ENCODE assay signal across 13 mouse cellular contexts in the genomic region with DNA sequence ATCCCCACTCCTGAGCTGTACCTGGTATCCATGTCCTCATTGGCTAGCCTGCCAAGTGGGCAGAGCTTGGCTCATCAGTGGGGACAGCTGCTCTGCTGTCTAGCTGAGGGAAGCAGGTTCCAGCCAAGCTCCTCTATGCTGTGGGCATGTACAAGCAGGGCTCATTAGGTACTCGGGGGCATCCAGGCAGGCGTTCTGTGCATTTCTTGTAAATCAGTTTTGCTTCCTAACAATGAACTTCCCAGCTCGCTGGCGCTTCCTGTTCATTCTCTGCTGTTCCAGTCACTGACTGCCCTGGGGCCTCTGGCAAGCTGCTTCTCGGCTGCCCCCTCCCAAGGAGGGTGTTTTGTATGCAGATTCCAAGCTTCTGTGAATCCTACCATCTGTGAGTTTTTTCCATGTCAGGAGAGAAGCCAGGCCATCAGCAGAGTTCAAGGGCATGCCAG.
A peak's percentile ranks its signal among the peaks of the same experiment; 100 is the strongest.
DNase-seq lines count a peak whose midpoint lies in the region; ATAC-seq and TF ChIP-seq lines count a peak whose summit lies in the region.
"Had no signal": no experiment of that assay in that cellular context is flagged by ENCODE, and none has a peak within 500 bp of the region (broad histone marks: within the 10 kb centered on the region; RNA-seq: fewer than 3 reads in every experiment).

No protein-coding gene starts in this region.

- no peak overlapping the region for H3K4me2 ChIP-seq in hindbrain, embryonic 13.5 days
- no peak overlapping the region for H3K4me2 ChIP-seq in midbrain, postnatal 0 days (ENCODE audit: low read depth, low read length, poor library complexity, severe bottlenecking)
- no peak overlapping the region for H3K4me2 ChIP-seq in midbrain, embryonic 11.5 days
- no peak overlapping the region for H3K4me2 ChIP-seq in hindbrain, postnatal 0 days (ENCODE audit: low read depth, low read length)
- H3K4me2 ChIP-seq: heart, embryonic 11.5 days had no signal

- no peak overlapping the region for H3K4me3 ChIP-seq in hindbrain, embryonic 13.5 days
- no peak overlapping the region for H3K4me3 ChIP-seq in hindbrain, embryonic 10.5 days
- H3K4me3 ChIP-seq in midbrain, postnatal 0 days (ENCODE audit: low read depth, low read length) = no peak overlapping the region
- H3K4me3 ChIP-seq in midbrain, embryonic 11.5 days (ENCODE audit: low read depth, low read length) = no peak overlapping the region
- no peak overlapping the region for H3K4me3 ChIP-seq in hindbrain, postnatal 0 days (ENCODE audit: low read length)
- H3K4me3 ChIP-seq: gastrocnemius, adult 2 months had no signal

- H3K27ac ChIP-seq in hindbrain, embryonic 13.5 days = peak overlapping the region; percentile 55; the same call in 1 of the 2 replicates
- no peak overlapping the region for H3K27ac ChIP-seq in hindbrain, embryonic 10.5 days
- H3K27ac ChIP-seq in midbrain, postnatal 0 days (ENCODE audit: low read depth, low read length) = no peak overlapping the region
- no peak overlapping the region for H3K27ac ChIP-seq in midbrain, embryonic 11.5 days (ENCODE audit: low read depth, low read length)
- H3K27ac ChIP-seq in hindbrain, postnatal 0 days = peak overlapping the region; percentile 48; the same call in 1 of the 2 replicates
- H3K27ac ChIP-seq: gastrocnemius, adult 2 months had no signal

- H3K9me3 ChIP-seq in hindbrain, embryonic 13.5 days = no peaks in the 10 kb centered on the region
- no peaks in the 10 kb centered on the region for H3K9me3 ChIP-seq in hindbrain, embryonic 10.5 days
- no peaks in the 10 kb centered on the region for H3K9me3 ChIP-seq in midbrain, postnatal 0 days (ENCODE audit: low read length)
- H3K9me3 ChIP-seq in midbrain, embryonic 11.5 days (ENCODE audit: control insufficient read depth, low read length) = no peaks in the 10 kb centered on the region
- H3K9me3 ChIP-seq in hindbrain, postnatal 0 days (ENCODE audit: low read length) = no peaks in the 10 kb centered on the region

- H3K4me1 ChIP-seq in hindbrain, embryonic 13.5 days (replicated peaks) = peaks cover 6% of the 10 kb centered on the region
- H3K4me1 ChIP-seq in hindbrain, embryonic 10.5 days (replicated peaks) = no peaks in the 10 kb centered on the region
- no peaks in the 10 kb centered on the region for H3K4me1 ChIP-seq in midbrain, postnatal 0 days (ENCODE audit: insufficient read depth, low read length)
- no peaks in the 10 kb centered on the region for H3K4me1 ChIP-seq in midbrain, embryonic 11.5 days (ENCODE audit: control insufficient read depth, insufficient read depth, low read length)
- H3K4me1 ChIP-seq in hindbrain, postnatal 0 days (ENCODE audit: insufficient read depth, low read length) = peaks cover 7% of the 10 kb centered on the region; the same call in 1 of the 2 replicates

- DNase-seq in hindbrain, embryonic 10.5 days (ENCODE audit: low spot score) = no peak
- peak; percentile 71 for DNase-seq in midbrain, postnatal 0 days (ENCODE audit: low spot score)
- DNase-seq in midbrain, embryonic 11.5 days (ENCODE audit: low spot score, missing footprints) = no peak
- peak; percentile 92 for DNase-seq in cerebellum, adult 11-12 months
- peak; percentile 62 for DNase-seq in hindbrain, postnatal 0 days (ENCODE audit: low spot score)
- no peak for DNase-seq in thymus, postnatal 0 days (ENCODE audit: low spot score)
- DNase-seq: adrenal gland, postnatal 14 days; gastrocnemius, adult 2 months; kidney, postnatal 25 days; thymus, postnatal 36 days had no signal

- no peak overlapping the region for H3K9ac ChIP-seq in hindbrain, embryonic 13.5 days
- H3K9ac ChIP-seq in midbrain, postnatal 0 days (replicated peaks; ENCODE audit: low read length, poor library complexity, severe bottlenecking) = no peak overlapping the region
- no peak overlapping the region for H3K9ac ChIP-seq in midbrain, embryonic 11.5 days (ENCODE audit: low read length)
- no peak overlapping the region for H3K9ac ChIP-seq in hindbrain, postnatal 0 days (replicated peaks; ENCODE audit: low read length)

- H3K27me3 ChIP-seq in hindbrain, embryonic 13.5 days = no peaks in the 10 kb centered on the region
- H3K27me3 ChIP-seq in hindbrain, embryonic 10.5 days (ENCODE audit: insufficient read depth, poor library complexity, severe bottlenecking) = no peaks in the 10 kb centered on the region
- no peaks in the 10 kb centered on the region for H3K27me3 ChIP-seq in midbrain, postnatal 0 days (ENCODE audit: insufficient read depth, low read length)
- H3K27me3 ChIP-seq in midbrain, embryonic 11.5 days (ENCODE audit: control insufficient read depth, insufficient read depth, low read length) = no peaks in the 10 kb centered on the region
- H3K27me3 ChIP-seq in hindbrain, postnatal 0 days (ENCODE audit: insufficient read depth, low read length) = no peaks in the 10 kb centered on the region

- 42% methylated on average over 5 of the region's 5 CpGs for WGBS in hindbrain, embryonic 13.5 days
- WGBS in hindbrain, embryonic 10.5 days = 52% methylated on average over 5 of the region's 5 CpGs
- WGBS in midbrain, postnatal 0 days = 52% methylated on average over 5 of the region's 5 CpGs
- WGBS in midbrain, embryonic 11.5 days = 62% methylated on average over 5 of the region's 5 CpGs
- WGBS in hindbrain, postnatal 0 days = 20% methylated on average over 5 of the region's 5 CpGs

- ATAC-seq in hindbrain, embryonic 13.5 days (ENCODE audit: low FRiP score) = peak; percentile 52
- 0 out of 2 replicates have a peak, but pooled peaks have one; percentile 38 for ATAC-seq in midbrain, postnatal 0 days (ENCODE audit: low FRiP score)
- ATAC-seq in midbrain, embryonic 11.5 days (ENCODE audit: low FRiP score) = no peak
- peak; percentile 89 for ATAC-seq in hindbrain, postnatal 0 days
- ATAC-seq: CD4-positive, CD25-positive, alpha-beta regulatory T cell, adult 4 months had no signal

- H3K36me3 ChIP-seq in hindbrain, embryonic 13.5 days = no peaks in the 10 kb centered on the region
- H3K36me3 ChIP-seq in hindbrain, embryonic 10.5 days = no peaks in the 10 kb centered on the region
- H3K36me3 ChIP-seq in midbrain, postnatal 0 days (ENCODE audit: insufficient read depth, low read length) = no peaks in the 10 kb centered on the region
- H3K36me3 ChIP-seq in midbrain, embryonic 11.5 days (ENCODE audit: control insufficient read depth, insufficient read depth, low read length) = no peaks in the 10 kb centered on the region
- H3K36me3 ChIP-seq in hindbrain, postnatal 0 days (ENCODE audit: insufficient read depth, low read length) = no peaks in the 10 kb centered on the region

- no peak for TF ChIP-seq CTCF in midbrain, postnatal 0 days (IDR thresholded peaks at IDR 0.05)
- no peak for TF ChIP-seq CTCF in hindbrain, postnatal 0 days (IDR thresholded peaks at IDR 0.05; ENCODE audit: low read depth)

Comparison
In these comparisons a context has a peak if more than half of its experiments do, and no peak if none do; other contexts are left out.
1. H3K27ac ChIP-seq: peak in hindbrain, embryonic 13.5 days (single experiment) and hindbrain, postnatal 0 days (single experiment); none in hindbrain, embryonic 10.5 days (single experiment), midbrain, postnatal 0 days (single experiment) and midbrain, embryonic 11.5 days (single experiment).
2. DNase-seq: peak in midbrain, postnatal 0 days (single experiment), cerebellum, adult 11-12 months (single experiment) and hindbrain, postnatal 0 days (single experiment); none in hindbrain, embryonic 10.5 days (single experiment), midbrain, embryonic 11.5 days (single experiment) and thymus, postnatal 0 days (single experiment).